Mouse (Mus musculus) myocyte (in vitro differentiated cells): ENCODE measurements around the gene Nfe2l1. TPM values are rescaled to one million over a fixed set of nuclear protein-coding genes. Genes with fewer than 3 reads are reported as not detected.
A peak's percentile ranks its signal among the peaks of the same experiment; 100 is the strongest.

Experiments used
- H3K27me3 ChIP-seq: one replicate; pipeline ENCODE4 v1.6.1; 2011; ENCODE audit not compliant: control insufficient read depth, insufficient read depth, insufficient read length
- H3K36me3 ChIP-seq: one replicate; pipeline ENCODE4 v1.6.1; 2011; ENCODE audit not compliant: control insufficient read depth, insufficient read depth
- H3K4me2 ChIP-seq: one replicate; pipeline ENCODE4 v1.6.1; 2011; ENCODE audit warnings: low read depth, control low read depth
- H3K4me3 ChIP-seq: one replicate; pipeline ENCODE4 v1.5.1; 2011; ENCODE audit warnings: mild to moderate bottlenecking, control low read depth, moderate library complexity
- H3K79me2 ChIP-seq: one replicate; pipeline ENCODE4 v1.6.1; 2011; ENCODE audit not compliant: control insufficient read depth, insufficient read depth
- H3ac ChIP-seq: one replicate; pipeline ENCODE4 v1.6.1; 2011; ENCODE audit not compliant: control insufficient read depth, insufficient read length
- CEBPB ChIP-seq: IDR thresholded peaks from 2 replicates; pipeline ENCODE4 v1.6.1; 2011; ENCODE audit warnings: mild to moderate bottlenecking, moderate library complexity; ENCODE audit not compliant: poor library complexity, insufficient read depth, severe bottlenecking
- E2F4 ChIP-seq: IDR thresholded peaks from one replicate; pipeline ENCODE4 v1.6.1; 2011; ENCODE audit warnings: mild to moderate bottlenecking, control low read depth, moderate library complexity; ENCODE audit not compliant: insufficient read depth
- MAX ChIP-seq: IDR thresholded peaks from one replicate; pipeline ENCODE4 v1.6.1; 2011; ENCODE audit warnings: low read depth, mild to moderate bottlenecking, control low read depth
- MYOD1 ChIP-seq, 3 experiments: IDR thresholded peaks; one replicate each; pipeline ENCODE4 v1.6.1; 2011; ENCODE audit warnings: control low read depth in 2 of 3, low read depth in 2 of 3, mild to moderate bottlenecking in 2 of 3, moderate library complexity in 1 of 3; ENCODE audit not compliant: insufficient read length in 2 of 3, control insufficient read depth in 1 of 3
- MYOG ChIP-seq, 3 experiments: IDR thresholded peaks; one replicate each; pipeline ENCODE4 v1.6.1; 2011; ENCODE audit warnings: control low read depth in 2 of 3, low read depth in 2 of 3, mild to moderate bottlenecking in 2 of 3; ENCODE audit not compliant: insufficient read length in 2 of 3, control insufficient read depth in 1 of 3, insufficient read depth in 1 of 3
- POLR2A ChIP-seq: IDR thresholded peaks from one replicate; pipeline ENCODE4 v1.6.1; 2011; ENCODE audit warnings: low read depth, mild to moderate bottlenecking, control low read depth, moderate library complexity; ENCODE audit not compliant: insufficient read length
- POLR2AphosphoS2 ChIP-seq: IDR thresholded peaks from one replicate; pipeline ENCODE4 v1.6.1; 2011; ENCODE audit warnings: low read depth, control low read depth; ENCODE audit not compliant: insufficient read length
- REST ChIP-seq: IDR thresholded peaks from one replicate; pipeline ENCODE4 v1.6.1; 2011; ENCODE audit warnings: mild to moderate bottlenecking, control low read depth, moderate library complexity; ENCODE audit not compliant: insufficient read depth, insufficient read length
- SRF ChIP-seq: IDR thresholded peaks from one replicate; pipeline ENCODE4 v1.6.1; 2011; ENCODE audit warnings: low read depth; ENCODE audit not compliant: control insufficient read depth, insufficient read length
- TCF12 ChIP-seq: IDR thresholded peaks from one replicate; pipeline ENCODE4 v1.6.1; 2011; ENCODE audit warnings: mild to moderate bottlenecking, control low read depth; ENCODE audit not compliant: poor library complexity, insufficient read depth, severe bottlenecking
- TCF3 ChIP-seq: IDR thresholded peaks from one replicate; pipeline ENCODE4 v1.6.1; 2011; ENCODE audit warnings: low read depth, control low read depth; ENCODE audit not compliant: insufficient read length
- USF1 ChIP-seq: IDR thresholded peaks from one replicate; pipeline ENCODE4 v1.6.1; 2011; ENCODE audit warnings: low read depth, mild to moderate bottlenecking, control low read depth, moderate library complexity
- polyA plus RNA-seq: library from polyadenylated mRNA; unstranded; fragments of >200 nt; fragmentation: generic; extraction: Trizol; gene quantifications from one replicate; pipeline ENCODE4 v1.2.1, GENCODE M21; 2012; ENCODE audit warnings: missing spikeins

Gene Nfe2l1
- polyA plus RNA-seq, 1 experiment, result 518 TPM

- Histone ChIP-seq H3K4me2 (peak overlapping the region; percentile 96), H3K27me3 (no peaks in the 10 kb centered on the region), H3K36me3 (peaks cover 8% of the 10 kb centered on the region), H3K79me2 (peaks cover 50% of the 10 kb centered on the region), H3K4me3 (peak overlapping the region; percentile 93), H3ac (peak overlapping the region; percentile 20)
- TF ChIP-seq POLR2A (no peak), USF1 (no peak), CEBPB (no peak), POLR2AphosphoS2 (no peak), SRF (no peak), TCF12 (no peak), TCF3 (no peak), E2F4 (no peak), MAX (no peak), REST (no peak), MYOG (IDR thresholded peaks at IDR 0.05; ENCODE audit: control insufficient read depth in 1 of 3, insufficient read depth in 1 of 3, insufficient read length in 2 of 3, low read depth in 2 of 3) (no peak), MYOD1 (IDR thresholded peaks at IDR 0.05; ENCODE audit: control insufficient read depth in 1 of 3, insufficient read length in 2 of 3, low read depth in 2 of 3) (no peak)
These were observed 1.9 kb downstream of the Nfe2l1 start for GRCm38 (mm10) chr11:96827917-96828316.

DNA sequence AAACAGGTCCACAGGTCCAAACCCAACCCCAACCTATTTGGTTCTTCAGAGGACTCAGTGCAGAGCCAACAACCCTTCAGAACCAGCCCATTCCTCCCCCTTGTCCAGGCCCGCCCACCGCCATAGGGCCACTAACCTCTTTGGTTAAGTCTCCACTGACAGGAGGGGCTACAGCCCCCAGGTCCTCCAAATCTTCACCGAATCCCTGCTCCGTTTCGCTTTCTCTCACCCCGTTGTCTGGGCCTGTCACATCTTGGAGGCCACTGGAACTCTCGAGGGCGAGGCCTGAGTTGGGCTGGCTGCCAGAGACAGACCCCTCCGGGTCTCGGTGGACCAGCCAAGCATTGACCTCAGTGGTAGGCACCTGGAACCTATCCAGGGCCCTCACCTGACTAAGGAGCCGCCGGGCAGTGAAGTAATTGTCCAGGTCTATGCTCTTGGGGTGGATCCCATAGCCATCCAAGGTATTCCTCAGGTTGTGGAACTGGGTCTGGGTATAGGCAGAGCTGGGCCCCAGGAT, 2.6 kb downstream of the Nfe2l1 start:
- Histone ChIP-seq H3K79me2 (peaks cover 54% of the 10 kb centered on the region), H3K4me2 (peak overlapping the region; percentile 96), H3ac (peak overlapping the region; percentile 20), H3K36me3 (peaks cover 10% of the 10 kb centered on the region), H3K4me3 (peak overlapping the region; percentile 93), H3K27me3 (no peaks in the 10 kb centered on the region)
- TF ChIP-seq POLR2A (peak; percentile 9), E2F4 (no peak), TCF3 (no peak)

DNA sequence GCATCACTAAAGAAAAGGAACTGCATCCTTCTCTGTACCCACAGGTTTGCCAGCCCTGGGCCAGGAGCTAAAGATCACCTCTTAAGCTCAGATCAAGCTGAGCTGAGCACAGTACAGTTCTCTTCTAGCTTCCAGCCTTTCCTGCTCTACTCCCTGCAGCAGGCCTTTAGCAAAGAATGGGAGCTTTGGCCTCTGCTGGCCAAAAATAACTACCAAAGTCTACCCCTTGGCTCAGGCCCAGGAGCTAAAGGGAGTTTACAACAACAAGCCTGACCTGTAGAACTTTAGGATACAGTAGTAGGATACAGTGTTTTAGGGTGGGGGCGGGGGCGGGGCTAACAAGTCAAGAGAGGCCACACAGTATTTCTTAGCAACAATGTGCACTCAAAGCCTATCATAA, 3.3 kb downstream of the Nfe2l1 start:
- TF ChIP-seq E2F4 (no peak), MYOD1 (IDR thresholded peaks at IDR 0.05; ENCODE audit: control insufficient read depth in 1 of 3, insufficient read length in 2 of 3, low read depth in 2 of 3) (no peak), USF1 (no peak), SRF (no peak), MYOG (IDR thresholded peaks at IDR 0.05; ENCODE audit: control insufficient read depth in 1 of 3, insufficient read depth in 1 of 3, insufficient read length in 2 of 3, low read depth in 2 of 3) (no peak)
- H3ac ChIP-seq, result no peak overlapping the region
- H3K4me3 ChIP-seq, result peak overlapping the region; percentile 93
- H3K79me2 ChIP-seq, result peaks cover 61% of the 10 kb centered on the region
- H3K36me3 ChIP-seq, result peaks cover 16% of the 10 kb centered on the region
- H3K27me3 ChIP-seq, result no peaks in the 10 kb centered on the region
- peak overlapping the region; percentile 96 for H3K4me2 ChIP-seq

- Histone ChIP-seq H3K36me3 (peaks cover 32% of the 10 kb centered on the region), H3ac (no peak overlapping the region), H3K79me2 (peaks cover 76% of the 10 kb centered on the region), H3K4me3 (peak overlapping the region; percentile 93), H3K27me3 (no peaks in the 10 kb centered on the region), H3K4me2 (peak overlapping the region; percentile 96)
- TF ChIP-seq MYOD1 (IDR thresholded peaks at IDR 0.05; ENCODE audit: control insufficient read depth in 1 of 3, insufficient read length in 2 of 3, low read depth in 2 of 3) (peak in 2 of 3 experiments; percentile 5 to 47), POLR2A (peak; percentile 56), POLR2AphosphoS2 (peak; percentile 44), USF1 (peak; percentile 29), TCF12 (no peak), MYOG (IDR thresholded peaks at IDR 0.05; ENCODE audit: control insufficient read depth in 1 of 3, insufficient read depth in 1 of 3, insufficient read length in 2 of 3, low read depth in 2 of 3) (peak in 1 of 3 experiments; percentile 25)
These were observed 4.8 kb downstream of the Nfe2l1 start for GRCm38 (mm10) chr11:96824783-96825495.

- peaks cover 82% of the 10 kb centered on the region for H3K79me2 ChIP-seq
- no peaks in the 10 kb centered on the region for H3K27me3 ChIP-seq
- peak overlapping the region; percentile 96 for H3K4me2 ChIP-seq
- no peak for TF ChIP-seq TCF12
- no peak for TF ChIP-seq REST
- TF ChIP-seq TCF3, result no peak
- TF ChIP-seq USF1, result no peak
- peak; percentile 89 for TF ChIP-seq POLR2A
- TF ChIP-seq E2F4, result no peak
- no peak for TF ChIP-seq SRF
- no peak for TF ChIP-seq MAX
- TF ChIP-seq POLR2AphosphoS2, result peak; percentile 94
- TF ChIP-seq MYOD1 (IDR thresholded peaks at IDR 0.05; ENCODE audit: control insufficient read depth in 1 of 3, insufficient read length in 2 of 3, low read depth in 2 of 3), result peak in 1 of 3 experiments; percentile 62
- TF ChIP-seq MYOG (IDR thresholded peaks at IDR 0.05; ENCODE audit: control insufficient read depth in 1 of 3, insufficient read depth in 1 of 3, insufficient read length in 2 of 3, low read depth in 2 of 3), result peak in 1 of 3 experiments; percentile 67
- TF ChIP-seq CEBPB, result no peak
- peaks cover 40% of the 10 kb centered on the region for H3K36me3 ChIP-seq
- H3K4me3 ChIP-seq, result peak overlapping the region; percentile 93
- H3ac ChIP-seq, result peak overlapping the region; percentile 67
These were observed 5.6 kb downstream of the Nfe2l1 start for GRCm38 (mm10) chr11:96823880-96824782.
